Mouse (Mus musculus): Measurements from ENCODE around the gene Syngr3.
"Not testable (repeated sequence)": the region's sequence is repeated elsewhere in the genome, so short reads cannot be mapped to it uniquely, and the experiment has no call there.

Syngr3 gene

DNA sequence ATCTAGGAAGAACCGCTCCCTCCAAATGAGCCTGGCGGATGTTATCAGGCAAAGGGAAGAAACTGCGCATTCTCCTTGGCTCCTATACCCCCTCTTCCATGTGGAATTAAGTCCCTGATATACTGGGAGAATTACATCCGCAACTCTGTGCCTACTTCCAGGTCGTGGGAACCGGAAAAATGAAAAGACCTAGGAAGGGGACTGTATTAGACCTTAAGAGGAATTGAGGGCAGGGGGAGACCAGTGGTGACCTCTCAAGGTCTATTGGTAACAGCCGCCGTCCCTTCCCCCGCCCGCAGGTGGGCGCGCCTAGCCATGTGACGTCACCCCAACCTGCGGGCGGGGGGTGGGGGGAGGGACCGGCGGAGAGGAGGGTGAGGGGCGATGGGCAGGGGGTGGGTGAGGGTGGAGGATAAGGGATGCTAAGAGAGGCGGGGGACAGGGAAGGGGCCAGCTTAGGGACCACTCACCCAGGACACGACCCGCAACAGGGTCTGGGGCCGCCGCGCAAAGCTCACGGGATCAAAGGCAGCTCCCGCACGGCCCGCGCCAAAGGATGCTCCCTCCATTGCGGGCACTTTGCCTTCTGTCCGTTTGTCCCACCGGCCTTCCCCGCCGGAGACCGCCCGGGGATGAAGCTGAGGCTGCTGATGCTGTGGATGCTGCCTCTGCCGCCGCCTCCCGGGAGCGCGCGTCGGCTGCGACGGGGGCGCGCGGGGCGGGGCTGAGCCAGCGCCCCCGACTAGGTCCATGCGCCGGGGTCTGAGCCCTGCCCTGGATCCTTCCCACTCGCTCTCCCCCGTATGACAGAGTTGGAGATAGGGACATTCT is at the start of gene Syngr3:
Gene Syngr3, minus strand, starts transcription at position 705 of the 831 bp plus-strand sequence.
- peak; percentile 52 for DNase-seq

DNA sequence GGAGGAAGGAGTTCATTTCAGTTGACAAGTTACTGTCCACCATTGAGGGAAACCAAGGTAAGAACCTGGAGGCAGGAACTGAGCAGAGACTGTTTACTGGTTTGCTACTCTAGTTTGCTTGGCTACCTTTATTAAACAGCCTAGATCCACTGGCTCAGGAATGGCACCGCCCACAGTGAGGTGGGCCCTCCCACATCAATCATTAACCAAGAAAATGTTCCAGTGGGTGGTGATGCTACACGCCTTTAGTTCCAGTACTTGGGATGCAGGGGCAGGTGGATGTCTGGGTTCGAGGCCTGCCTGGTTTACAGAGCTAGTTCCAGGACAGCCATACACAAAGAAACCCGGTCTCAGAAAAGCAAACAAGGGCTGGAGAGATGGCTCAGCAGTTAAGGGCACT is 48.5 kb upstream of the Syngr3 start:
- no peak for DNase-seq

DNA sequence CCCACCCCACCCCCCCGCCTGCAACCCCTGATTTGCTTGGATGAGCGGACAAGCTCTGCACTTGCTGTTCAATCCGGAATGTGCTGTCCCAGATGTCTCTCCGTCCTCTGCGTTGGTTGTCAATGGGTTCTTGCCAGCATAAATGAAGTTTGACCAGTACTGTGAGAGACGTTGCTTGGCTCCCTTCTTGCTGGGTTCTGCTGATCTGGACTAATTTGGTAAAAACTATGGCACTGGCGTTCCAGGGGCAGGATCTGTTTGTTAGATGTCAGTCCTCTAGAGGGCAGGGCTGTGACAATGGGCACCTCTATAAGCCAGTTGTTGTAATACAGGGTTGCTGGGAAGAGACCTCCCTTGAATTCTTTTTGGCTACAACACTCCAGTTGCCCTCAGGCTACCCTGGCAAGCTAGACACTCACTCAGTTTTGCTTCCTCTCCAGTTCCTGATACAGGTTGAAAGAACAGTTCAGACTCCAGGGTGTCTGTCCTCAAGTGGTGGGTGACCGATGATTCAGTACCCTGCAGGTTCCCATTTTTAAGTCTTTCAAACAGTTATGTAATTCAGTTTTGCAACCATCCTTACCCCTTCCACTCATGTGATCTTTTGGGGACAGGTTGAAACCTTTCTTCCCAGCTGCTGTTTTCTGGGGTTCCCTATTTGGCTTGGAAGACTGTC is 47.5 kb upstream of the Syngr3 start:
- DNase-seq: no peak

DNA sequence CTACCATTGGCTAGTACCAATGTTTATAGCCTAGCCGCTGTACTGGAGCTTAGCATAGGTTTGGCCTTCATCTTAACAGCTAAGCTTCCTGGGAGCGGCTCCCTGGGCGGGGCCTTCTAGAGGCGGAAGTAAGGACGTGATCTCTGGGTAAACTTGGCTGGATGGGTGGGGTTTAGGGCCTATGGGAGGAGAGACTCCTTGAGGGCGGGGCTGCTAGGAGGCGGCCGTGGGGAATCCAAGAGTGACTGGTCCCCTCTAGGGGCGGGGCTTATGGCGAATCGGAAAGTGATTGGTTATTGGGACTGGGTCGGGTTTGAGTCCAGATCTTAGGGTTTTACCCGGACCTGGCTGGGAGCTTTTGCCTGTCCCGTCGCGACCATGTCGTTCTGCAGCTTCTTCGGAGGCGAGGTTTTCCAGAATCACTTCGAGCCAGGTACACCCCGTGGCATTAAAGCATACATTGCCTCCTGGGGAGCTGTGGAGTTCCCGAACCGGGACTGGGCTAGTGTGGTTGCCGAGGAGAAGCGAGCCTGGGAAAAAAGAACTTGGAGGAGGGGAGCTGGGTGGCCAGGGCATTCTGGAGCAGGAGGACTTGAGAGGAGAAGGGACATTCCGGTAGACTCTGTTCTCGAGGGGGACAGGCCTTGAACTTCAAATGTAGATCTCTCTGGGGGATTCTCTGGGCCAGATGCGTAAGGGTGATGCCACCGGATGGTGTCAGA is 46.7 kb upstream of the Syngr3 start, which contains the start of gene Msrb1:
Gene Msrb1, plus strand, starts transcription at position 313 of the 722 bp plus-strand sequence.
- DNase-seq: peak; percentile 96

DNA sequence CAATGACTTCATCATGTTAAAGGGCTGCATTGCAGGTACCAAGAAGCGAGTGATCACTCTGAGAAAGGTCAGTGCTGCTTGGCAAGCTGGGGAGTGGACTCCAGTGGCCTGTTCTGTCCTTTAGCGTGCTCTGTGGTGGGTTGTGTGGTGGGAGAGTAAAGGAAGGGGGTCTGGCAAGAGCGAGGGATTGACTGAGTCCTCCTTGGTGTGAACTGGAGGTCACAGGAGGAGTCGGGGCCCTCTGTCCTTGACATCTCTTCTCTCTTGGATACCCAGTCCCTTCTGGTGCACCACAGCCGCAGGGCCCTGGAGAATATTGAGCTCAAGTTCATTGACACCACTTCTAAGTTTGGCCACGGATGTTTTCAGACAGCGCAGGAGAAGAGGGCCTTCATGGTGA is 45.7 kb upstream of the Syngr3 start:
- DNase-seq: no peak

DNA sequence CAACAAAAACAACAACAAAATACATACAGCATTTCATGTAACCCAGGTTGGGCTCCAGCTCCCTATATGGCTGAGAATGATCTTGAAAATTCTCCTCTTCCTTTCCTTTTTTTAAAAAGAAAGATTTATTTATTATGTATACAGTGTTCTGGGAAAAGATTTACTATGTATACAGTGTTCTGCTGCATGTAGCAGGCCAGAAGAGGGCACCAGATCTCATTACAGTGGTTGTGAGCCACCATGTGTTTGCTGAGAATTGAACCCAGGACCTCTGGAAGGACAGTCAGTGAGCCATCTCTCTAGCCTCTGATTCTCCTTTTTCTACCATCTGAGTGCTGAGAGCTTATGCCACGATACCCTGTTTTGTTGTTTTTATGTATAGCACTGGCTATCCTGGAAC is 44.8 kb upstream of the Syngr3 start:
- DNase-seq: no peak

DNA sequence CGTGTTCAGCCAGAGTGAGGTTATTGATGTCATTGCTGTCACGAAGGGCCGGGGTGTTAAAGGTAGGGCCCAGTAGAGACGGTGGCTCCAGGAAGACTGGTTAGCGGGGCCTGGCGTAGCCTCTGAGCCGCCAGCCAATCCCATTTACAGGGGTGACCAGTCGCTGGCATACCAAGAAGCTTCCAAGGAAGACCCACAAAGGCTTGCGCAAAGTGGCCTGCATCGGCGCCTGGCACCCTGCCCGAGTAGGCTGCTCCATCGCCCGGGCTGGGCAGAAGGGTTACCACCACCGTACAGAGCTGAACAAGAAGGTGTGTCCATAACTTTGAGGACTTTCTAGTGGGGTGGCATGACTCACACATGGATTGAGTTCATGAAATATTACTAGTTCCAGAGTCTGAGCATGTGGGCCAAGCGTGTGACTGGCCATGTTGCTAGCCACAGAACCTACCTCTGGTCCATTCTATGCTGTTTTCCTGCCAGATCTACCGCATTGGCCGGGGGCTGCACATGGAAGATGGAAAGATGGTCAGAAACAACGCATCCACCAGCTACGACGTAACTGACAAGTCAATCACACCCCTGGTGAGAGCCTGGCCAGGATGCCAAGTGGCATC is 43.8 kb upstream of the Syngr3 start:
- DNase-seq: no peak

DNA sequence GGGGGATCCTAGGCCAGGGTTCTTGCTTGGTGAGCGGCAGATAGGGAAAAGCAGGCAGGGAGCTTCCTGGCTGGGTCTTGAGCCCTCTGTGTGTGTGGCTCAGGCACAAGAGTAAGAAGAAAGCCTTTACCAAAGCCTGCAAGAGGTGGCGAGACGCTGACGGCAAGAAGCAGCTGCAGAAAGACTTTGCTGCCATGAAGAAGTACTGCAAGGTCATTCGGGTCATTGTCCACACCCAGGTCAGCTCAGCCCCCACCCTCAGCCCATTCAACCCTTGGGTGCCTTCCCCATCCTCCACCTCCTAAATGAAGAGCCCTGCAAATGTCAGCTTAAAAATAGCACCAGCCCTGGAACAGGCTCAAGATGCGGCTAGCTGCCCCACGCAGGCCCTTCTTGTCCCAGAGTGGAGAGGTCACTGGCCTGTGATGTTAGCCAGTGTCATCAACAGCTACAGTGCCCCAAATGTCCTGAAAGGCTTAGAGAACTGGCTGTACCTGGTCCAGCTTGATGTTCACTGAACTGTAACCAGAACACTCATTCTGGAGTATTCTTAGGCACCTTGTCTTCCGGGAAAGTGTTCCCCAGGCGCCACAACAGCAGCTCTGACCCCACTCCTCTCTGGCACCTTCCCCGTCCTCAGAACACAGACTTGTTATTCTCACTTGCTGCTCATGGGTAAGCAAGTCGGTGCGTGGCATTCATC is 42.6 kb upstream of the Syngr3 start:
- no peak for DNase-seq

DNA sequence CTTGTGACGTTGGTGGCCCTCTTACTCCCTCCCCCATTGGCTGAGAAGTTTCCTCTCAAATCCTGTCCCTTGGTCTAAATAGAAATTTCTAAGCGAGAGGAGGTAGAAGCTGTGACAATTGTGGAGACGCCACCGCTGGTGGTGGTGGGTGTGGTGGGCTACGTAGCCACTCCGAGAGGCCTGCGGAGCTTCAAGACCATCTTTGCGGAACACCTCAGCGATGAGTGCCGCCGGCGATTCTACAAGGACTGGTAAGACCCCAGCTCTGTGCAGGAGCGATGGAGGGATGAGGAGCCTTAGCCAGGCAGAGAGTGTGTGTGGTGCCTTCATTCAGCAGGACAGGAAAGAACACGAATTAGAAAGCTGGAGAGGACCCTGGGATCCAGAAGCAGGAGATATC is 41.0 kb upstream of the Syngr3 start:
- no peak for DNase-seq

DNA sequence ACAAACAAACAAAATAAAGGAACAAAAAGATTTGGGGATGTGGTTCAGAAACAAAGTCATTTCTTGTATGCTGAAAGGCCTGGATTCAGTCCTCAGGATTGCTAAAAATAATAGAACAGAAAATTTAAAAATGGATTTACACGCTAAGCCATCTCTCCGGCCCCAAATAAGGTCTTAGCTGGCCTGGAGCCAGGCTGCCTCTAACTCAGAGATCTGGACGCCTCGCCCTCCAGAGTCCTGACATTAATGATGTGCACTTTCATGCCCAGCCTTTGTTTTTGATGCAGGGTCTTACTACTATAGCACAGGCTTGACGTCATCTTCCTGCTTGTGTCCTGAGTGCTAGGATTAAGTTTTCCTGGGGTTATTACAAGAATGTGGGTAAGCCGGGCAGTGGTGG is 39.3 kb upstream of the Syngr3 start:
- DNase-seq: no peak

DNA sequence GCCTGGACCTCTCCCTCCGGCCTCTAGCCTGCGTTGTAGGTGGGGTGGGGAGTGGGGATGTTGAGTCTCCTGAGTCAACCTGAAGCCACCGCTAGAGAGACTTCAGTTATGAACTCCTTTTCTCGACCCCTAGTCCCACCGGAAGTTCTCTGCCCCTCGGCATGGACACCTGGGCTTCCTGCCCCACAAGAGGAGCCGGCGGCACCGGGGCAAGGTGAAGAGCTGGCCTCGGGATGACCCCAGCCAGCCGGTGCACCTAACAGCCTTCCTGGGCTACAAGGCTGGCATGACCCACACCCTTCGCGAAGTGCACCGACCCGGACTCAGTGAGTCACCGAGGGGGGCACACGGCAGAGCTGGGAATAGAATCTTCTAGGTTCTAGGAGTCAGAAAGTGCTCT is 38.4 kb upstream of the Syngr3 start:
- DNase-seq: no peak

DNA sequence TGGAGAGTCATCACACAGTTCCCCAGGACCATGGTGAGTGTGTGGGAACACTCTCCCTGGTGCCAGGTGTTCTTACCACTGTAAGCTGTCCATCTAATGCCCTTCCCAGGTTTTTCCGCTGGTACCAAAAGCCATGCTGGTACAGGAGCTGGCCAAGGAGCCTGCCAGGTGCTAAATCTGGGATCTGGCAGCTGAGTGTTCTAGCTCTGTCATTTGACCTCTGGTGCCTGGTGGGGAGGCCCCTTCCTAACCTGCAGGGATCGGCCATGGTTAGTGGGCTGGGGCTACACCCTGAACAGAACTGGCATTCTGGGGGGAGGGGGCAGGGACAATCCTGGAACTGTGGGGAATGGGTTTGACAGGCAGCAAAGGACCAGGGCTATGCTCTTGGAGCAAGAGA is 37.9 kb upstream of the Syngr3 start, which contains the start of gene Rpl3l:
Gene Rpl3l, plus strand, starts transcription at position 203 of the 400 bp plus-strand sequence.
- no peak for DNase-seq

DNA sequence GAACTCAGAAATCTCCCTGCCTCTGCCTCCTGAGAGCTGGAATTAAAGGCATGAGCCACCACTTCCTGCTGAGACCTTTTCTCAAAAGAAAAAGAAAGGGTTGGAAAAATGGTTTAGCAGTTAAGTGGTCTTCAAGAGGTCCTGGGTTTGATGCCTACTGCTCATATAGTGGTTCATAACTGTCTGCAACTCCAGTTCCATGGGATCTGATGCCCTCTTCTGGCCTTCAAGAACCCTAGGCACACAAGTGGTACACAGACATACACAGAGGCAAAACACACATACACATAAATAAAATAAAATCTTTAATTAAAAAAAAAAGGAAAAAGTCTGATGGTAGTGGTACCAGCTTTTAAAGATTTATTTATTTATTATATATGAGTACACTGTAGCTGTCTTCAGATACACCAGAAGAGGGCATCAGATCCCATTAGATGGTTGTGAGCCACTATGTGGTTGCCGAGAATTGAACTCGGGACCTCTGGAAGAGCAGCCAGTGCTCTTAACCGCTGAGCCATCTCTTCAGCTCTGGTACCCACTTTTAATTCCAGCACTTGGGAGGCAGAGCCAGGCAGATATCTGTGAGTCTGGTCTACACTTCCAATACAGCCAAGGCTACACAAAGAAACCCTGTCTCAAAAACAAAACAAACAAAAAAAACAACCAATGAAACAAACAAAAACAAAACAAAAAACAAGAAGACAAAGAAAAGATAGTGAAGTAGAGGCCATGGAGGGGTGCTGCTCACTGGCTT is 36.1 kb upstream of the Syngr3 start:
- DNase-seq: no peak

DNA sequence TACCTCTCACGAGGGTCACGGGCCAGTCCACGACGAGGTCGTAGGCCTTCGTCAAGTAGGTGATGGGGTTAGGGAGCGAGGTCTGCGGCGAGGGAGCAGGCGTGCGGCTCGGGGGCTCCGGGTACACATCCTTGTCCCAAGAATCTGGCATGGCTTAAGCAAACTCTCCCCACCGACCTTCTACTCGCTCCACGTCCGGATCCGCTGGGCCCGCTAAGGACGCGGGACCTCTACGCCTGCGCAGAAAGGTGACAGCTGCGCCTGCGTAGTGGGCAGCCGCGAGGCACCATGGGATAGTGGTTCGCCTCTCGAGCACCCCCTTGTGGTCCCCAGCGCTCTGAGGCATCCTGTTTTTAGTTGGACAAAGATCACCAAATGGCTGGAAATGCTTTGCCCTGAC is 34.4 kb upstream of the Syngr3 start, which contains the start of gene Ndufb10:
Gene Ndufb10, minus strand, starts transcription at position 295 of the 400 bp plus-strand sequence.
- DNase-seq: peak; percentile 94

DNA sequence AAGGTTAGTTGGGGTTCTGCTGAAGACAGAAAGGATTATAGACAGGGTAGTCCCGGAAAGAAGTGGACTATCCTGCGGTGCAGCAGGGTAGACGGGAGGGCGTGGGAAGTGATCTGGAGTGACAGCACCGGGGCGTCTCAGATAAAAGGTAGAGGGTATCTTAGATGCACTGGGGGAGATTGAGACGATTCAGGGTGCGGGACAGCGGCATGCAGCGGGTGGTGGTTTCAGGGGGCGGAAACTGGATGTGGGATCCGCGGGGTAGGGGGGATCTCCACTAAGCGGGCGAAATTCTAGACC is 34.1 kb upstream of the Syngr3 start:
- DNase-seq: no peak

DNA sequence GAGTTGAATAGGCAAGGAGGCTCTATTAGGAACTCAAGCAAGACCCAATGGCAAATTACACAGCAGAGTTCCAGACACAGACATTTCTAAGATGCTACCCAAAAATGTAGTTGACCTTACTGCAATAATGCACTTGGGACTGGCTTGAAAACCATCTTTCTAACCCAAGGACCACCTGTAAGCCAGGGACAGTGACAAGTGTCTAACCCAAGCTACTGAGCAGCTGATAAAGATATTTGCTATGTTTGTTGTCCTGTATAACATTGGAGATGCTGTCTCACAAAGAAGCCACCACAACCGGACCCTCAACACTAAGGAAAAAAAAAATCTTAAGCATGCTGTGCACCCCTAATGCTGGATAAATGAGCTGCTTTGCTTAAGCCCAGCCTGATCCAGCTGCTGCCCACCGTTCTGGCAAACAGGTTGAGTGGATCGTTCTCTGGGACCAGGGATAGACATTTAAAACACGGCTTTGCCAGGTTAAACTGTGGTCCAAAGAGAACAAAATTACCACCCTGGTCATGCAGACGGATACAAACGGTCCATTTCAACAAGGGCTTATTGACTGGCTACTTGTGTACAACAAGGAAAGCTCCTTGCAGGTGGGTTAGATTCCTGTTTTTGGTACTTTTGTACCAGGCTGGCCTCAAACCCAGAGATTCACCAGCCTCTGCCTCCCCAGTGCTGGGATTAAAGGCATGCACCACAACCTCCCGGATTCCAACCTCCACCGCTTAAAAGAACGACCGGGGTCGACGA is 33.5 kb upstream of the Syngr3 start:
- no peak for DNase-seq

DNA sequence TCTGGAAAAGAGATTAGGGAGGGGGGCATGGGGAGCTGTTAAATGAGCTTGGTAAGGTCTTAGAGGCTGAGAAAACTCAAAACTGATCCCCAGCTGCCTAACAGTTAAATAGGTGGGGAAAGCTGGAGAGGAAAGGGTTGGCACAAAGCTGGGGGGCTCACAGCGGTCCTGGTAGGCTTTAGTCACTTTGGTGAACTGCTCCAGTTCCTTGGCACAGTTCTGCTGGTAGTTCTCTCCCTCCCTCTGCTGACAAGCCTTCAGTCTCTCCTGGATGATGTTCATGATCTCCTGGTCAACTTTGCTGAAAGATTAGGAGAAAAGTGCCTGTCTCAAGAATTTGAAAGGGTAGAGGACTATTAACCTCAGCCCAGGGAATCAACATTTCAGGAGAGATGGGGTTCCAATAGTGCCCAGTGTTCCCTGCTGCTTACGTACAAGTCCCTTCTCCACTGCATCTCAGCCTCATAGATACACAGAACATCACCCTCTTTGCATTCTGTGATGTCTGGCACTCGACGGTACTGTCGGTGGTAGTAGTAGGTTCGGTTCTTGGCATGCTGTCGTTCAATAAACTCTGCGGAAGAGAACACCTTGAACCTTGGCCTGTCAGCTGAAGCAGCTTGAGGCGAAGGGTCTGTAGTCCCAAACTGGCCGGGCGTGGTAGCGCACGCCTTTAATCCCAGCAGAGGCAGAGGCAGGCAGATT is 32.6 kb upstream of the Syngr3 start:
- no peak for DNase-seq

DNA sequence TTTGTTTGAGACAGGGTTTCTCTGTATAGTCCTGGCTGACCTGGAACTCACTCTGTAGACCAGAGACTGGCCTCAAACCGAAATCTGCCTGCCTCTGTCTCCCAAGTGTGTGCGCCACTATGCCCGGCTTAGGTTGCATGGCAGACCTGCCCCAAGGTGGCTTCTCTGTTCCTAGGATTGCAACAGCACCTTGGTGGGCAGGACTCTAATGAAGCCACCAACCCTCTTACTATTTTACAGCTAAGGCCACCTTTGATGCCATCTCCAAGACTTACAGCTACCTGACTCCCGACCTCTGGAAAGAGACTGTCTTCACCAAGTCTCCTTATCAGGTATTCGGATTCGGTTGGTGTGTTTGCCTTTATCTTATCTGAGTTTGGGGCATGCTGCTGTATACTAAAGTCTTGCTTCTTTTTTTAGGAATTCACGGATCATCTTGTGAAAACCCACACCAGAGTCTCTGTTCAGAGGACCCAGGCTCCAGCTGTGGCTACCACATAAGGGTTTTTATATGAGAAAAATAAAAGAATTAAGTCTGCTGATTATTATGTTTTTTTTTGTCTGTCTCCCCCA is 31.7 kb upstream of the Syngr3 start:
- not testable (repeated sequence) for DNase-seq

DNA sequence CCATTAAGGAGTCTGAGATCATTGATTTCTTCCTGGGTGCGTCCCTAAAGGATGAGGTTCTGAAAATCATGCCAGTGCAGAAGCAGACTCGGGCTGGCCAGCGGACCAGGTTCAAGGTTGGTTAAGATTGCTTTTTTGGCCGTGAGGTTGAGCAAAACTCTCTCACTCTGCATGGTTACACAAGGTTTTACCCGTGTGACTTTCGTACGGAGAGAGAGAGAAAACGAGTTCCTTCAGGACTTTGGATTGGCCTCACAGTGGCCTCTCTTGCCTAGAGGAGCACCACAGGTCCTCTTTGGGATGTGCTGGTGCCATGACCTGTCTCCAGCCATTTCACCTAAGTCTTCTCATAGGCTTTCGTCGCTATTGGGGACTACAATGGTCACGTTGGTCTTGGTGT is 30.9 kb upstream of the Syngr3 start:
- not testable (repeated sequence) for DNase-seq

All from right cerebral cortex, adult 18-20 months (tissue).